Mouse (Mus musculus) T-helper 1 cell (primary cell): ENCODE data around the gene Ltb4r2.
"Not testable (repeated sequence)": the region's sequence is repeated elsewhere in the genome, so short reads cannot be mapped to it uniquely, and the experiment has no call there.

Experiments used
- in situ Hi-C: fragments of 300-600 bp; cut with MboI, MseI; formaldehyde crosslinking; loops from one replicate; pipeline ENCODE4 v1.15.1; 2025; ENCODE audit warnings: high pct_unique_total_duplicates

Gene Ltb4r2

GRCm38 (mm10) chr14:55735334-55735733 is 25.9 kb upstream of the Ltb4r2 start:
- in situ Hi-C loops = no loop called here

GRCm38 (mm10) chr14:55735758-55736157 is 25.5 kb upstream of the Ltb4r2 start:
- in situ Hi-C loops = no loop called here

- in situ Hi-C loops = no loop called here
These were observed 24.0 kb upstream of the Ltb4r2 start for GRCm38 (mm10) chr14:55737086-55737687.

GRCm38 (mm10) chr14:55743711-55744110 is 17.5 kb upstream of the Ltb4r2 start:
- in situ Hi-C loops = loop anchor here (5.0 kb wide), 1 partner anchor 61 kb away; the partner anchor contains the start of gene Tinf2

- in situ Hi-C loops = no loop called here
These were observed 15.9 kb upstream of the Ltb4r2 start, which contains the start of the genes Dhrs1 and Nop9 for GRCm38 (mm10) chr14:55745180-55745860. Dhrs1 (minus strand) TSS chr14:55745690. Nop9 (plus strand) TSS chr14:55745693.

GRCm38 (mm10) chr14:55745861-55746237 is 15.4 kb upstream of the Ltb4r2 start:
- in situ Hi-C loops = no loop called here

GRCm38 (mm10) chr14:55747051-55747847 is 14.0 kb upstream of the Ltb4r2 start:
- in situ Hi-C loops = no loop called here

- in situ Hi-C loops = no loop called here
These were observed 3.7 kb upstream of the Ltb4r2 start for GRCm38 (mm10) chr14:55757566-55757965.

GRCm38 (mm10) chr14:55758363-55758784 is 2.9 kb upstream of the Ltb4r2 start, which contains the start of gene Cideb:
Cideb (minus strand) TSS chr14:55758458.
- in situ Hi-C loops = no loop called here

- in situ Hi-C loops = not testable (repeated sequence)
These were observed 1.1 kb upstream of the Ltb4r2 start for GRCm38 (mm10) chr14:55760156-55760555.

- in situ Hi-C loops = no loop called here
These were observed 983 bp downstream of the Ltb4r2 start for GRCm38 (mm10) chr14:55762001-55762821.

GRCm38 (mm10) chr14:55763166-55763565 is 1.9 kb downstream of the Ltb4r2 start:
- in situ Hi-C loops = no loop called here

GRCm38 (mm10) chr14:55765696-55766095 is 4.5 kb downstream of the Ltb4r2 start, which contains the start of gene Ltb4r1:
Ltb4r1 (plus strand) TSS chr14:55765962.
- in situ Hi-C loops = no loop called here

GRCm38 (mm10) chr14:55767519-55768414 is 6.5 kb downstream of the Ltb4r2 start:
- in situ Hi-C loops = no loop called here

GRCm38 (mm10) chr14:55768555-55768954 is 7.3 kb downstream of the Ltb4r2 start:
- in situ Hi-C loops = no loop called here

- in situ Hi-C loops = no loop called here
These were observed 8.0 kb downstream of the Ltb4r2 start for GRCm38 (mm10) chr14:55769087-55769703.

- in situ Hi-C loops = no loop called here
These were observed 15.5 kb downstream of the Ltb4r2 start for GRCm38 (mm10) chr14:55776711-55777110.

- in situ Hi-C loops = no loop called here
These were observed 15.9 kb downstream of the Ltb4r2 start for GRCm38 (mm10) chr14:55777176-55777575.

GRCm38 (mm10) chr14:55777806-55778205 is 16.6 kb downstream of the Ltb4r2 start:
- in situ Hi-C loops = no loop called here

- in situ Hi-C loops = no loop called here
These were observed 17.5 kb downstream of the Ltb4r2 start for GRCm38 (mm10) chr14:55778686-55779085.
